18 mouse cellular contexts compared by ENCODE assay signal in the genomic region with DNA sequence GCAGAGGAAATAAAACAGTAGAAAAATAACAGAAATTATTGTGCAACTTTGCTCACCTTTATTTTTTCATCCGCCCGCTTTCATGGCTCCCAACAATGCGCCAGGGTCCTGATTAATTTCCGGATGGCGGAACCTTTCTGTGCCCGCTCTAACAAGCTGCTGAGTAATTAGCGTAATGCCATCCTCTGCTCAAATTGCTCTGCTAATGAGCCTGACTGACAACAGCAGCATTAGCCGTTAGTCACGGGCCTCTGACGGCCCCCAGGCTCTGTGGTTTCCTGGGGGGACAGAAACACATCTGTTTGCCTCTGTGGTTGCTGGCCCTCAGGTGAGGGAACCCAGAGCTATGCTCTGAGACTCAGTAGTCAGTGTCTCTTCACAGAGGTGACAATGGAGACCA. TPM values are rescaled to one million over a fixed set of nuclear protein-coding genes. Genes with fewer than 3 reads are reported as not detected.
A peak's percentile ranks its signal among the peaks of the same experiment; 100 is the strongest.
DNase-seq lines count a peak whose midpoint lies in the region; ATAC-seq lines count a peak whose summit lies in the region.
"Had no signal": no experiment of that assay in that cellular context is flagged by ENCODE, and none has a peak within 500 bp of the region (broad histone marks: within the 10 kb centered on the region; RNA-seq: fewer than 3 reads in every experiment).

No protein-coding gene starts in this region.

- H3K27me3 ChIP-seq in neural tube, embryonic 12.5 days (replicated peaks) = 0 out of 2 replicates have a peak, but pooled peaks cover 3% of the 10 kb centered on the region
- peaks cover 2% of the 10 kb centered on the region; the same call in 1 of the 2 replicates for H3K27me3 ChIP-seq in forebrain, embryonic 14.5 days (replicated peaks; ENCODE audit: control insufficient read depth, insufficient read depth, low read length)
- H3K27me3 ChIP-seq in neural tube, embryonic 13.5 days = peaks cover 18% of the 10 kb centered on the region
- H3K27me3 ChIP-seq: limb, embryonic 13.5 days had no signal

- DNase-seq in neural tube, embryonic 10.5 days (ENCODE audit: extremely low spot score, low spot score) = no peak
- DNase-seq in forebrain, embryonic 14.5 days (ENCODE audit: low spot score) = peak; percentile 74
- DNase-seq in cerebellum, postnatal 14 days = no peak
- DNase-seq: cerebellum, adult 18-20 months; gastrocnemius, adult 2 months; heart, adult 2 months; heart, postnatal 10 days; kidney, adult 2 months; lung, adult 2 months had no signal

- H3K36me3 ChIP-seq in neural tube, embryonic 12.5 days = no peaks in the 10 kb centered on the region
- no peaks in the 10 kb centered on the region for H3K36me3 ChIP-seq in forebrain, embryonic 14.5 days (ENCODE audit: control insufficient read depth, insufficient read depth, low read length)
- H3K36me3 ChIP-seq in neural tube, embryonic 13.5 days = no peaks in the 10 kb centered on the region
- H3K36me3 ChIP-seq: limb, embryonic 13.5 days had no signal

- WGBS in neural tube, embryonic 12.5 days = 25% methylated on average over 10 of the region's 10 CpGs
- 9% methylated on average over 10 of the region's 10 CpGs for WGBS in forebrain, embryonic 14.5 days
- 18% methylated on average over 10 of the region's 10 CpGs for WGBS in neural tube, embryonic 13.5 days

- H3K4me3 ChIP-seq in neural tube, embryonic 12.5 days = no peak overlapping the region
- H3K4me3 ChIP-seq in forebrain, embryonic 14.5 days (ENCODE audit: low read depth, low read length) = no peak overlapping the region
- H3K4me3 ChIP-seq in neural tube, embryonic 13.5 days = no peak overlapping the region
- H3K4me3 ChIP-seq: erythroblast, embryonic 14.5 days; gastrocnemius, adult 2 months; heart, adult 2 months; layer of hippocampus, adult 2 months; limb, embryonic 13.5 days had no signal

- ATAC-seq in neural tube, embryonic 12.5 days (ENCODE audit: low FRiP score, low read depth) = peak; percentile 41; the same call in 1 of the 2 replicates
- 0 out of 2 replicates have a peak, but pooled peaks have one; percentile 7 for ATAC-seq in common myeloid progenitor, adult 5-6 weeks (replicated peaks; ENCODE audit: low read depth, poor library complexity, severe bottlenecking)
- ATAC-seq in forebrain, embryonic 14.5 days = peak; percentile 77
- ATAC-seq in neural tube, embryonic 13.5 days (ENCODE audit: low read depth) = peak; percentile 78
- ATAC-seq in CD4-positive, CD25-positive, alpha-beta regulatory T cell, adult 4 months = no peak
- ATAC-seq: Patski had no signal

- no peaks in the 10 kb centered on the region for H3K9me3 ChIP-seq in neural tube, embryonic 12.5 days
- no peaks in the 10 kb centered on the region for H3K9me3 ChIP-seq in forebrain, embryonic 14.5 days (replicated peaks; ENCODE audit: control insufficient read depth, low read length)
- no peaks in the 10 kb centered on the region for H3K9me3 ChIP-seq in neural tube, embryonic 13.5 days
- H3K9me3 ChIP-seq: limb, embryonic 13.5 days had no signal

- no peak overlapping the region for H3K9ac ChIP-seq in neural tube, embryonic 12.5 days
- 0 out of 2 replicates have a peak overlapping the region, but pooled peaks have one; percentile 13 for H3K9ac ChIP-seq in forebrain, embryonic 14.5 days (ENCODE audit: low read length)
- no peak overlapping the region for H3K9ac ChIP-seq in neural tube, embryonic 13.5 days
- H3K9ac ChIP-seq: limb, embryonic 13.5 days had no signal

- H3K4me1 ChIP-seq in neural tube, embryonic 12.5 days = no peaks in the 10 kb centered on the region
- peaks cover 8% of the 10 kb centered on the region for H3K4me1 ChIP-seq in forebrain, embryonic 14.5 days (ENCODE audit: control insufficient read depth, insufficient read depth, low read length)
- H3K4me1 ChIP-seq in neural tube, embryonic 13.5 days (replicated peaks) = peaks cover 13% of the 10 kb centered on the region
- H3K4me1 ChIP-seq: limb, embryonic 13.5 days had no signal

- no peak overlapping the region for H3K4me2 ChIP-seq in neural tube, embryonic 12.5 days (replicated peaks)
- peak overlapping the region; percentile 31 for H3K4me2 ChIP-seq in forebrain, embryonic 14.5 days (ENCODE audit: low read length)
- H3K4me2 ChIP-seq in neural tube, embryonic 13.5 days = peak overlapping the region; percentile 35
- H3K4me2 ChIP-seq: limb, embryonic 13.5 days had no signal

- H3K27ac ChIP-seq in neural tube, embryonic 12.5 days = no peak overlapping the region
- H3K27ac ChIP-seq in forebrain, embryonic 14.5 days (ENCODE audit: low read depth, low read length) = no peak overlapping the region
- H3K27ac ChIP-seq in neural tube, embryonic 13.5 days (replicated peaks) = peak overlapping the region; percentile 54; the same call in 1 of the 2 replicates
- H3K27ac ChIP-seq: gastrocnemius, adult 2 months; heart, adult 2 months; layer of hippocampus, adult 2 months; limb, embryonic 13.5 days; stomach, postnatal 0 days had no signal

RNA-seq across cellular contexts. Expression of a gene that starts 26.7 kb away (rescaled TPM):
- 16.3 and 28.7 TPM in 2 replicates for polyA plus RNA-seq in neural tube, embryonic 12.5 days (2016; fragmentation: Nextera tagmentation; extraction: Ambion mirVana)
- not detected in 2 replicates for total RNA-seq in common myeloid progenitor, adult 5-6 weeks (2017)
- polyA plus RNA-seq in forebrain, embryonic 14.5 days (2014; fragmentation: Nextera tagmentation; extraction: Ambion mirVana) = 5.6 and 6.6 TPM in 2 replicates
- polyA plus RNA-seq in neural tube, embryonic 13.5 days (2015; fragmentation: Nextera tagmentation; extraction: Ambion mirVana) = 115 and 210 TPM in 2 replicates
- 1 to 10 TPM in 1 of 2 experiments, not detected in 1; 9.1 TPM for polyA plus RNA-seq in CD4-positive, CD25-positive, alpha-beta regulatory T cell, adult 4 months (2017; shearing (Covaris generic))
- total RNA-seq: heart, adult 2 months; heart, postnatal 10 days had no signal
- polyA plus RNA-seq: erythroblast, embryonic 14.5 days; Patski had no signal

RNA-seq across cellular contexts. Expression of a gene that starts 52.4 kb away (rescaled TPM):
- 0.26 TPM in 1 of 2 replicates, not detected in the other for polyA plus RNA-seq in neural tube, embryonic 12.5 days (2016; fragmentation: Nextera tagmentation; extraction: Ambion mirVana)
- 1.8 and 2.3 TPM in 2 replicates for total RNA-seq in common myeloid progenitor, adult 5-6 weeks (2017)
- polyA plus RNA-seq in forebrain, embryonic 14.5 days (2014; fragmentation: Nextera tagmentation; extraction: Ambion mirVana) = 0.16 and 0.42 TPM in 2 replicates
- 0.22 TPM in 1 of 2 replicates, not detected in the other for polyA plus RNA-seq in neural tube, embryonic 13.5 days (2015; fragmentation: Nextera tagmentation; extraction: Ambion mirVana)
- polyA plus RNA-seq in CD4-positive, CD25-positive, alpha-beta regulatory T cell, adult 4 months (2017; shearing (Covaris generic)) = not detected
